Mouse (Mus musculus) T-cell, adult 66 days (primary cell): Measurements from ENCODE around the gene Msx1. TPM values are rescaled to one million over a fixed set of nuclear protein-coding genes. Genes with fewer than 3 reads are reported as not detected.

Source experiments
- total RNA-seq, 2 experiments: library from RNA; stranded (reverse); gene quantifications; 3 replicates in 1 of 2; 4 replicates in 1 of 2; pipeline ENCODE4 v1.2.4; 2023

Msx1 gene
- total RNA-seq: not detected

GRCm38 (mm10) chr5:37824461-37824795 is at the start of gene Msx1:
Msx1 (minus strand) TSS chr5:37824583.

Other genes starting within 250 kb of the Msx1 start
- gene Stk32b, start 107.4 kb downstream of the Msx1 start, total RNA-seq: not detected
- not detected for gene Cytl1, start 89.1 kb downstream of the Msx1 start, total RNA-seq
- 10 to 100 TPM; 24.2 to 25.7 TPM for gene Stx18, start 214.2 kb upstream of the Msx1 start, total RNA-seq